Mouse (Mus musculus) left cerebral cortex, postnatal 10 days (tissue): Measurements from ENCODE around the gene Anxa6. TPM values are rescaled to one million over a fixed set of nuclear protein-coding genes. Genes with fewer than 3 reads are reported as not detected.
A peak's percentile ranks its signal among the peaks of the same experiment; 100 is the strongest.

Source experiments
- DNase-seq, 2 experiments: peaks; one replicate each; pipeline ENCODE4 v3.0.0; 2021 to 2022; ENCODE audit warnings: low spot score in 2 of 2, mixed read lengths in 1 of 2; ENCODE audit errors: extremely low spot score in 1 of 2
- intact Hi-C: fragments of 180-260 bp; cut with DNase I; formaldehyde crosslinking; loops from one replicate; pipeline ENCODE4 v1.15.1; 2025
- total RNA-seq, 2 experiments: library from RNA; stranded (reverse); gene quantifications; 2 replicates each; pipeline ENCODE4 v1.2.3; 2021

The Anxa6 gene
- total RNA-seq, 2 experiments from 2014 or later, result 82.6 to 85.7 TPM

GRCm38 (mm10) chr11:55012551-55013521 lies 20.4 kb downstream of the Anxa6 start:
- intact Hi-C loops, result no loop called here
- no peak for DNase-seq

GRCm38 (mm10) chr11:55011440-55011839 lies 21.8 kb downstream of the Anxa6 start:
- no peak for DNase-seq
- intact Hi-C loops, result no loop called here

GRCm38 (mm10) chr11:55008230-55008629 lies 25.0 kb downstream of the Anxa6 start:
- no peak for DNase-seq
- intact Hi-C loops, result no loop called here

- DNase-seq, result no peak
- intact Hi-C loops, result no loop called here
Observed at GRCm38 (mm10) chr11:55005684-55006083, 27.6 kb downstream of the Anxa6 start.

- intact Hi-C loops, result no loop called here
- no peak for DNase-seq
Observed at GRCm38 (mm10) chr11:55004970-55005502, 28.2 kb downstream of the Anxa6 start.

- intact Hi-C loops, result loop anchor here (2.0 to 10.0 kb wide), 4 partner anchors 40 to 446 kb away; no protein-coding TSS in a partner anchor
- peak in 1 of 2 experiments; percentile 55 for DNase-seq
Observed at GRCm38 (mm10) chr11:54998708-54999107, 34.5 kb downstream of the Anxa6 start.

- intact Hi-C loops, result loop anchor here (2.0 to 10.0 kb wide), 4 partner anchors 41 to 447 kb away; no protein-coding TSS in a partner anchor
- DNase-seq, result peak; percentile 35 to 68
Observed at GRCm38 (mm10) chr11:54998284-54998683, 35.0 kb downstream of the Anxa6 start.

GRCm38 (mm10) chr11:54996176-54996575 lies 37.1 kb downstream of the Anxa6 start:
- DNase-seq, result peak in 1 of 2 experiments; percentile 36
- intact Hi-C loops, result loop anchor here (5.0 to 10.0 kb wide), 3 partner anchors 91 to 449 kb away; no protein-coding TSS in a partner anchor

GRCm38 (mm10) chr11:54989920-54990319 lies 43.3 kb downstream of the Anxa6 start:
- intact Hi-C loops, result loop anchor here (10.0 kb wide), 1 partner anchor 455 kb away; no protein-coding TSS in a partner anchor
- no peak for DNase-seq

GRCm38 (mm10) chr11:54988754-54989349 lies 44.4 kb downstream of the Anxa6 start:
- no peak for DNase-seq
- intact Hi-C loops, result no loop called here

GRCm38 (mm10) chr11:54987974-54988373 lies 45.3 kb downstream of the Anxa6 start:
- no peak for DNase-seq
- intact Hi-C loops, result no loop called here

- DNase-seq, result no peak
- intact Hi-C loops, result loop anchor here (2.0 kb wide), 2 partner anchors 52 to 106 kb away; no protein-coding TSS in a partner anchor
Observed at GRCm38 (mm10) chr11:54985086-54985485, 48.2 kb downstream of the Anxa6 start.

GRCm38 (mm10) chr11:54984581-54984980 lies 48.7 kb downstream of the Anxa6 start:
- intact Hi-C loops, result loop anchor here (2.0 kb wide), 2 partner anchors 52 to 106 kb away; no protein-coding TSS in a partner anchor
- DNase-seq, result no peak

- DNase-seq, result peak; percentile 77 to 85
- intact Hi-C loops, result loop anchor here (2.0 kb wide), 2 partner anchors 51 to 105 kb away; no protein-coding TSS in a partner anchor
Observed at GRCm38 (mm10) chr11:54984085-54984484, 49.2 kb downstream of the Anxa6 start.

- DNase-seq, result no peak
- intact Hi-C loops, result no loop called here
Observed at GRCm38 (mm10) chr11:54982520-54982919, 50.7 kb downstream of the Anxa6 start.

- intact Hi-C loops, result no loop called here
- DNase-seq, result no peak
Observed at GRCm38 (mm10) chr11:54981630-54982029, 51.6 kb downstream of the Anxa6 start.

- intact Hi-C loops, result no loop called here
- no peak for DNase-seq
Observed at GRCm38 (mm10) chr11:54977385-54977937, 55.8 kb downstream of the Anxa6 start.

GRCm38 (mm10) chr11:54976351-54976750 lies 56.9 kb downstream of the Anxa6 start:
- no peak for DNase-seq
- intact Hi-C loops, result no loop called here

- intact Hi-C loops, result no loop called here
- DNase-seq, result no peak
Observed at GRCm38 (mm10) chr11:54975756-54976155, 57.5 kb downstream of the Anxa6 start.
